Mouse (Mus musculus): ENCODE measurements around the gene Ttc28. TPM values are rescaled to one million over a fixed set of nuclear protein-coding genes. Genes with fewer than 3 reads are reported as not detected.
A peak's percentile ranks its signal among the peaks of the same experiment; 100 is the strongest.

Ttc28 gene
- total RNA-seq, 2 experiments from 2014 or later, result 26.7 to 29.3 TPM

DNA sequence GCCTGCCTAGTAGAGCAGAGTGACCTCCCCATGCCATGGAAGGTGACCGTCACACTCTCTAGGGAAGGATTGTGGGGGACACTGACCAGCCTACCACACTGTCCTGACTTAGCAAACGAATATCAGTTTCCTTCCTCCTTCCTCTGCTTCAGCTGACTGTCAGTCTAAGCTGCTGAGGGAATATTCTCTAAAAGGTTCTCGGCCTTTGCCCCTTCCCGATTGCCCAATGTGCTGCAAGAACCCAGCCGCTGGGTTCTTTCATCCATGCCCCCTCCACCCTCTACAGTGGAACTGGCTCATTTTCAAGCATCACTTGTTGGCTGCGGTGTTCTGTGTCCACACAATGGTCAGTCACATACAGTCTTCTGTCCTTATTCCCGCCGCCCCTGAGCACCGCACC lies 312.4 kb downstream of the Ttc28 start:
- no peak for DNase-seq
- intact Hi-C loops (cut with DNase I), result no loop called here

DNA sequence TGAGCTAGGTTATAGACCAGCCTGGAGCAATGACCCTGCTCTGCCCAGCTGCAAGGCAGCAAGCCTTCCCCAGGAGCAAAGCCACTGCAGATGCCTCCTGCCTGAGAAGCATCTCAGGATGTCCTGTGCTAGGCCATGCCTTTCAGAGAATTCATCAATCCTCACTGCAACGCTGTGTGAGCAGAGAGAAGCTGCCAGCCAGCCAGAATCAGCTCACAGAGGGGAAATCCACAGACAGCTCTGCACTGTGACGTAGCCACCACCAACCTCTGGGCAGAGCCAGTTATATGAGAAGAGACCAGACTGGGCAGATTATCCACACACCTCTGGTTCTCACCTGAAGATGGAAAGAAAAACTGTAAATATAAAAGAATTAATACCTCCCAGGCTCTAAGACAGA lies 315.2 kb downstream of the Ttc28 start:
- no peak for DNase-seq
- intact Hi-C loops (cut with DNase I), result no loop called here

DNA sequence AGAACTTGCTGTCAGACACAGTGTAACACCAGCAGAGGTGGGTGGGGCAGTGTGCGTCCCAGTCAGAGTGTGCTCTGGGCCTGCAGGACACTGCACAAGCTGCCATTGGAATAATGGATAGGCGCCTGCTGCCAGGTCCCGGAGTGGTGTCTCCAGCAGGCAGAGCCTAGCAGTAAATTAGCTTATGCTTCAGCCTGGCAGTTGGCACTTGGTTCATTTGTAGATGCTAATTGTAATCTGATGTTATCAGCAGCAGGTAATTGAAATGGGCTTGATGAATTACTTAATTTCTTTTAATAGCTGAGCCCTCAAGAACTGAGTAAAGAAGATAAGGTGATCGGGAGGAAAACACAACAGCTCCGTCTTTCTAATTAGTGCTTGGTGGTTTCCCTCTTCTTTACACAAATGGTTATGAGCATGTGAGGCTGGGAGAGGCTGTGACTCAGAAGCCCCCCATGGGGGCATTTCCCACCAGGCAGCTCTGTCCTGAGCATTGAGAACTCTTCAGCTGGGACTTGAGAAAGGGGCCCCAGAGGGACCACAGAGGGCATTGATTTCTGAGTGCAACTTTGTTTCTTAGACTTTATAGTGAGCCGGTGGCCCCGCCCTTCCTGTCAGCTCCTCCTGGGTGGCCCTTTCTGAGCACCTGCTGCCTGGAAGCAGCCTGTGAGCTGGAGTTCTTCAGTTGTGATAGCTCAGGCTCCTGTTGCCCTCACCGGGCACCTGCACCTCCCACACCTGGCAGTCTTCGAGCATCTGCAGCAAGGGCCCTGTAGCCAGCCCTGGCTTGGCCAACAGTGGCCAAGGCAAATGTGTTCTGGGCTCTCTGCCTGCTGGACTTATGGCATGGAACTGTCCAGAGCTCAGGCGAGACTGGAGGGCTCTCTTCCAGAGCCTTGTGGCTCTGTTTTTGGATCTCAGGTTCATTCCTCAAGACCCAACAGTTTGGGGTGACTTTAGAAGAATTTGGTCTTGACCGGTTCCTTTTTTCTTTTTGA lies 316.2 kb downstream of the Ttc28 start:
- DNase-seq, result no peak
- intact Hi-C loops (cut with DNase I), result no loop called here

DNA sequence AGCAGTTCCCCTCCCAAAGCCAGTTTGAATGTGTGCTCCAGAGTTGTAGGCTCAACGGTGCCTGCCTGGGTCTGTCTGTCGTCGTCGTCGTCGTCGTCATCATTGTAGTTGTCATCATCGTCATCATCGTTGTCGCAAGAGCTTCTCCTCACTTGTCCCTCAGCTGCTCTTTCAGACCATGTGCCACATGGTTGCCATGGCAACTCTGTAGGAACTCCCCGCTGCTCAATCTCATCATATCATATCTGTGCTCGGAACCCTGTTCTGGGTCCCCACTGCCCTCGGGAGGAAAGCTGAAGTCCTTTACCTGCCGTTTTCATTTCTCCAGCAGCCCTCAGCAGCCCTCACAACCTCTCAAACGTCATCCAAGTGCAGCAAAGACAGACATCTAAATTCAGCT lies 318.1 kb downstream of the Ttc28 start:
- intact Hi-C loops (cut with DNase I), result no loop called here
- DNase-seq, result no peak

DNA sequence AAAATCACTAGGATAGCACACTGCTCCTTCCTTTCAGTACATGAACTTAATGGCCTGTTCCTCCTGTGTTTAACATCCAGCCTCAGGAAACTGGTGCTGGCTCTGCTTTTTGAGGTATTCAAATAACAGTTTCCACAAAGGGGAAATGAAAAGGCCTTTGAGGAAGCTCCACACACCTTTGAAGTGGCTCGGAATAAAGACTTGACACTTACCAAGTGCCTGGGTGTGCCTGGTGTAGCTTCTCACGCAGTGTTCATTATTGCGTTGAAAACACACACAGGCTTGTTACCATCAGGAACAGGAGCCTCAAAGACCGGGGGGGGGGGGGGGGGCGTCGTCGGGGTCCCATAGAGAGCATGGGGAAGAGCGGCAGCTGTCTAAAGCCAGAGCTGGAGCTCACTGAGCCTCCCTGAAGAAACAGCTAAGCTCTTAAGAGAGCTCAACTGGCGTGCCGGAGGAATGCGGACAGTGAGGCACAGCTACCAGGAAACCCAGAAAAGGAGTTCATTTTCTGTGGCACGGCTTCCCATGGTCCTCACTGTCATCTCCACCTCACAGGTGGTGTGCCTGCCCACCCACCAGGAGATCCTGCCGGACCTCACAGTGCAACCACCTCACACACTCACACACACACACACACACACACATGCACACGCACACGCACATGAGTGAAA lies 320.7 kb downstream of the Ttc28 start:
- intact Hi-C loops (cut with DNase I), result no loop called here
- DNase-seq, result no peak

DNA sequence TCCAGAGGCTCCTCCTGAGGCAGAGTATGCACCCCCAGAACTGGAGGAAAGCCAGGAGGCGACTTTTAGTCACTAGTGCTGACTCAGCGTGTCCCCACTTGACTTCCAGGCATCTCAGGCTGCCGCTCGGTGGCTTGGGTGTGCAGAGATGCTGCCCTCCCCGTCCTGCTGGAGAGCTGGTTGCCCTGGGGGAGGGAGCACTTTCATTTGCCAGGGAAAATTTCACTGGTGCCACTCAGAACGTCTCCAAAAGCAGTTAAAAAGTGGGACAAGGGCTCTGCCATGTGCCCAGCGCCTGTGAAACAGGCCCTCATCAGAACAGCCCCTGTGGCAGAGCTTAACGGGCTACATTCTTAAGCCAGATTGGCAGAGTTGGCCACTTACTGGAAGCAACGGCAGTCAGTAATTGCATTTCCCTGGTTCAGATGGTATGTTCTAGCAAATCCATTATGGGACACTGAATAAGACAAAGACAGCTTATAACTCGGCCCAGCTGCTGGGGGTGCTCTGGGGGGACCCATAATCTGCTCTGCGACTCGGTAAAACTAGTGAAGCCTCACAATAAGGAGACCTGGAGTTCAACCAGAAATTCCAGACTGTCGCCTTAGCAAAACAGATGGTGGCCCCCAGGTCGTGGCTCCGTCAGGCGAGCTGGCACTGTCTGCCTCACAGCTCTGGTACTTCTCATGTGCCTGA lies 321.5 kb downstream of the Ttc28 start:
- DNase-seq, result peak; percentile 67 to 70

DNA sequence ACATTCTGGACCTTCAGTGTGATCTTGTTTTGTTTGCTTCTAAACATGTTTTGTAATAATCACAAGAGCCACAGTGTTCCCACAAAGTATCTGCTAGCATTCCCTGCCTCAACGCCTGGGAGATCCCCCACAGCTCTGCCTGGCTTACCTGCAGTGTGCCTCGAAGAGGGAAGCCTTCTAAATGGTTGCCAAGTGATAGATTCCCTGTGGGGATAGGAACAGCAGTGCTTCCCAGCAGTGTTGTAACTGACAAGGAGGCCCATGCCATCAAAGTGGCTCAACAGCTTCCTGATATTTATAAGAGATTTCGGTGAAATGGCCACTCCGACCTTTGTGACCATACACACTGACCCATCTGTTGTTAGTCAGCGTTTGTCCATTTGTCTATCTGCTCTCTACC lies 324.6 kb downstream of the Ttc28 start:
- no peak for DNase-seq
- intact Hi-C loops (cut with DNase I), result no loop called here

More for the DNA sequence above, 321.5 kb downstream of the Ttc28 start:
- intact Hi-C loops (cut with DNase I), result no loop called here

DNA sequence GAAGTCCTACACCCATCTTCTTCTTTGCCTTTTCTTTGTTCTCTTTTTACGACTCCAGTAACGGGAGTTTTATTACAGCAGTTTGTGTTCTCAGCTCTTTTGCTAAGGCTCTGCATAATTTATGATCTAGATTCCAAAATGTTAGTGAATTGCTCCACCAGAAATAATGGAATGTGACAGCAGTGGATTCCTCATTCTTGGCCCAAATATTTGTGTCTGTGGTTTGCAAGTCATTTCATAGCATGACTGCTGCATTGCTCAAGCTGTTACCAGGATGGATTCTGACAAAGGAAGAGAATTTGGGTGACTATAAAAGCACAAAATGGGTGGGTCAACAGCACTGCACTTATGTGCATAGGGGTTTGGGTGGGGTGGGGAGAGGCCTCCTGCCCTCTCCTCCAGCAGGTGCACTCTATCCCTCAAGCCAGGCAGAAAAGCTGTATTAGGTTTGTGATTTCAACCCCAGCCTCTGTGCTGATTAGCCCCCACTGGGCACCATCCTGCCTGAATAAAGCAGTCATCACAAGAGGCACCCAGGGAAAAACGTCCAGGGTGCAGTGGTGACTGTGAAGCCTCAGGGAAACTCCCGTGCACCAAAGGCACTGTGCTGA lies 325.5 kb downstream of the Ttc28 start:
- intact Hi-C loops (cut with DNase I), result no loop called here
- no peak for DNase-seq

DNA sequence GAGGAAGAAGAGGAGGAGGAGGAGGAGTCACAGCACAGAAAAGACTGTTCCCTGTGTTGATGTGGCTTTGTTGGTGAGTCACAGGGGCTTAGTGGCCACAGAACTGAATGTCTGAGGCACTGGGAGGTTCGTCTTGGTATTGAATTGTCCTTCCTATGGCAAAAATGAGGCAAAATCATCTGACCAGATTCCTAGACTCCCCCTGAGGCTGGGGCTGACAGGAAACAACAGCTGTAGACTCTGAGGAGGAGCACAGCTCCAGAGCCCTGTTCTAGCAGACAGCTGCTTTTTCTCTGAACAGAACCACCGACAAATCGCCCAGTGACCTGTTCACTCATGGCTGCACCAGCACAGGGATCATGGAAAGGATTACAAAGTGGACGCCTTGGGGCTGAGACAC lies 326.2 kb downstream of the Ttc28 start:
- DNase-seq, result peak; percentile 39 to 52
- intact Hi-C loops (cut with DNase I), result no loop called here

DNA sequence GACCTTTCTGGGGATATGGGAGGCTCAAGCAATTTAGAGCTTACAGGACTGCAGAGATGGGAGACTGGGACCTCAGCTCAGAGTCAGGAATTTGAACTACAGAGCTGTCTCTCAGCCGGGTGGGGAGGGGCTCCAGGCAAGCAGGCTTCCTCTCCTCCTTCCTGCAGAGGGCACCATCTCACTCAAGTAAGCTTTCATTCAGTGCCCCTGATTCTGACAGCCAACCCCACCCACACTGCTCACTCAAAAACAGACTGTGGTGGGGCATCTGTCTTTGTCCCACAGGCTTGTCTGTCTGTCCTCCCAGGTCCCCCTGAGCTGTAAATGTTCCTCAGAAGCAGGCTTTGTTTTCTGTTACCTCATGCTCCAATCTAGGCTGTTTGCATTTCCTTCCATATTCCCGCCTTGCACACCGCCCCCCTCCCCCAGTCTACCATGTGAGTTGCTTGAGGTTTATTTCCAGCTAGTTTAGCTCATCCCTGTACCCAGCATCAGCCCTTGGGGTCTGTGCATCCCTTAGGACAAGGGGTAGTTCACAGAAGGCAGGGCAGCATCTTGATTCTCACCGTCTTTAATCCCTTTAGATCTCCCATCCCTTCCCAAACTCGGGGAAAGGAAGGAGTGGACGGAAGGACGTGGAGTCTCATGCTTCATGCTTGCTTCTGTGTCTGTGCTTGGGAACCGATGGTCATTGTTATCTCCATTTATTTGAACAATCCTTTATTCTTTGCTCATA lies 328.5 kb downstream of the Ttc28 start:
- intact Hi-C loops (cut with DNase I), result loop anchor here (2.0 kb wide), 2 partner anchors 225 to 369 kb away; partner anchors contain the start of genes Chek2 and Hscb
- DNase-seq, result peak; percentile 66 to 77

DNA sequence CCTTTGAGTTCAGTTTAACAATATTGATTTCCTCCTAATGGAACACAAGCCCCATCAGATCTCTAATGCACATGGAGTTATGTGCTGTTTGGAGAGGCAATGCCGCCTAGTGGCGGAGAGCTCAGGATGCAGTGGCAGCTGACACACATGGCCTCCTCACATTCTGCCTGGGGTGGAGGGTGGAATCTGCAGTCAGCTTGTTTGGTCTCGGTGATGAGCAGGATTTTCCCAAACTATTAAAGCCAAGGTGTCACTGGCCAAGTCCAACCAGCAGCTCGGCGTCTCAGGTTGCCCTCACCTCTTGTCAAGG lies 329.0 kb downstream of the Ttc28 start:
- intact Hi-C loops (cut with DNase I), result loop anchor here (2.0 kb wide), 2 partner anchors 226 to 370 kb away; partner anchors contain the start of genes Chek2 and Hscb
- peak; percentile 71 to 73 for DNase-seq

DNA sequence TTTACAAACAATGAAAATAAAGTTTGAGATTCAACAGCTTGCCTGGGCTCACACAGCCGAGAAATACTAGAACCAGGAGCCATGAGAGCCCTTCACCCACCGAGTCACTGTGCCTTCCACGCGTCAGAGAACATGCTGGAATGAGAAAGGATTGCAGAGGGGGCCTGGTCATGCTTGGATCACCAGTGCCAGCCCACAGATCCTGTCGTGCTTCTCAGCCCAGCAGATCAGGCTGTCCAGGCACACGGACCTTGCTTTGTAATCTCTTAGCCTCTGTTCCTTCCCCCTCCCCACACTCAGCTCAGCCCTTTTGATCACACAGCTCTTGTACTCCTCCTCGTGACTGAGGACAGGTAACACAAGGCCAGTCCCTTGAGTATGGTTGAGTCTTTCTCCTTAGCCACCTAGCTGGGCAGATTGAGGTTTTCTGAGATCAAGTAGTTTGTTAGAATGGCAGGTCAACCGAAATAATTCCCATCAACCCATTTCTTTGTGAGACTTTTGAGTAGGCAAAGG lies 334.4 kb downstream of the Ttc28 start:
- intact Hi-C loops (cut with DNase I), result loop anchor here (2.0 kb wide), 1 partner anchor 43 kb away; no protein-coding TSS in a partner anchor
- DNase-seq, result no peak

DNA sequence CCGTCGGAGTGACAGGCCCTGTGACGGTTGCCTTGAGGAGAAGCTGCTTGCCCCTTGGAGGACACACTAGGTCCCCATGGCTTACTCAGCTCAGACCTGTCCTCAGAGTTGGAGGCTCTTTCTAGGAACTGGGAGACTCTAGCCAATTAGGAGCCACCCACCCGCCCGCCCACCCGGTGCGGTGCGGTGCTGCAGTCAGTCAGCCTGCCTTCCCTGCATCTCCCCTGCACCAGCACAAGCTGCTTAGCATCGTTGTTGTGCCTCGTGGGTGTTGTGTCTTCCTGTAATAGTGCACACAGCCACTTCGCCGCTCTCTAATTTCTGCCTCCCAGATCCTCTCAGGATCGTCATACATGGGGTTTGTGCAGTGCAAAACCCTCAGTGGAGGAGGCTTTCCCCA lies 335.3 kb downstream of the Ttc28 start:
- intact Hi-C loops (cut with DNase I), result loop anchor here (2.0 kb wide), 1 partner anchor 42 kb away; no protein-coding TSS in a partner anchor

DNA sequence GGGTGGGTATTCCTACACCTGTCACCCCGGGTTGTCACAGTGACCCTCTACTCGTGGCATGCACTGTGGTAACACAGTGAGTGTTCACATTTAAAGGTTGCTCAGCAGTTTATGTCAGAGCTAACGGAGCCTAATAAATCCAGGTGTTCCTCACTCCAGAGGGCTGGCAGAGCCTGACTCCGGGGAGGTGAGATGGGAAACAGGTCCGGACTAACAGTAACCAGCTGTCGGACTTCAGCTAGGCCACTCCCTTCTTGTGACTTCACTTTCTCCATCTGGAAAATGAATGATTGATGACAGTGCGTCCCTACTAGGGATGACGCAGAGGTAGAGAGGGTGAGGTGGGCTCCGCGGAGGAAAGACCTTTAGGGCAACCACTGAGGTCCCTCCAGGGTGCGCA lies 336.1 kb downstream of the Ttc28 start:
- no peak for DNase-seq
- intact Hi-C loops (cut with DNase I), result loop anchor here (2.0 kb wide), 1 partner anchor 41 kb away; no protein-coding TSS in a partner anchor

More for the DNA sequence above, 335.3 kb downstream of the Ttc28 start:
- no peak for DNase-seq

DNA sequence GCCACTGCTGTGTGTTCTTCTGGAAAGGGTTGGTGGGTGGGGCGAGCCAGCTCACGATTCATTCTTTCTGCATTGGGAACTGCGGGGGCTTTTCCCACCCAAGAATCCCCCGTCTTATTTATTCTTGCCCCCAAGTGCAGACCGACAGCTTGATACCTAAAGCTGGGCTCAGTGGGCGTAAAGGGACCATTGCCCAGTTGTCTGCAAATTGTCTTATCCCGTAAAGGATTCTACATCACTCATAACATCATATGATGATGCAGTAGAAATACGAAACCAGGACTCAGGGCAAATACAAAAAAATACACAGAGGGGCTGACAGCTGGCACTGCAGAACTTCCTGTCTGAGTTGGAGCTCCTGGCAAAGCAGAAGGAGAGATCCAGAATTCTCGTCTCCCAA lies 336.6 kb downstream of the Ttc28 start:
- no peak for DNase-seq
- intact Hi-C loops (cut with DNase I), result no loop called here

DNA sequence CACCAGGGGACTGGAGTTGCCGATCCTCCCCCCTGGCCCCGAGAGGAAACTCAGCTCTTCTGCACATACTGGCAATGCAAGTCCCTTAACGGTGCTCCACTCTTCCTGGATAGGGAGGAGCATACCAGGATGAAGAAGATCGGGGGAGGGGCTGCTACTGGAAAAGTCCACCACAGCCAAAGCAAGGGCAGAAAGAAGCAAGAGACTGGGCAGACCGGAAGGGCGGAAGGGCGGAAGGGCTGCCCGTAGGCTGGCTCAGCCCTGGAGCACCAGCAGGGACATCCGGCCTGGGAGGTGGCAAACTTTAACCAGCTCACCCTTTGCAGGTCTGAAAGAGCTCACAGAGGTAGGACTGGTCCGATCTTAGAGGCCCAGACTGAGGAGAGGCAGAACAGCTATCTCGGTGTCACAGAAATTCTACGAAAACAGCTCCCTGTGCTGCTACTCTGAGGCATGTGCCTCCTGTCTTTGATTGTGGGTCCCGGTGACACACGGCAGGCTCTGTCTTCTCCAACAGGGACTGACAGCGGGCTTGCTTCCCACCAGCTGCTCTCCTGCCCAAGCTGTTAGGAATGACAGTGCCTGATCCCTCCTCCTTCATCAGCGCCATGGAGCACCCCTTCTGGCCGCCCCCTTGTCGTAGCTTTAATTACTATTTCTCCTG lies 338.0 kb downstream of the Ttc28 start:
- no peak for DNase-seq
- intact Hi-C loops (cut with DNase I), result no loop called here

DNA sequence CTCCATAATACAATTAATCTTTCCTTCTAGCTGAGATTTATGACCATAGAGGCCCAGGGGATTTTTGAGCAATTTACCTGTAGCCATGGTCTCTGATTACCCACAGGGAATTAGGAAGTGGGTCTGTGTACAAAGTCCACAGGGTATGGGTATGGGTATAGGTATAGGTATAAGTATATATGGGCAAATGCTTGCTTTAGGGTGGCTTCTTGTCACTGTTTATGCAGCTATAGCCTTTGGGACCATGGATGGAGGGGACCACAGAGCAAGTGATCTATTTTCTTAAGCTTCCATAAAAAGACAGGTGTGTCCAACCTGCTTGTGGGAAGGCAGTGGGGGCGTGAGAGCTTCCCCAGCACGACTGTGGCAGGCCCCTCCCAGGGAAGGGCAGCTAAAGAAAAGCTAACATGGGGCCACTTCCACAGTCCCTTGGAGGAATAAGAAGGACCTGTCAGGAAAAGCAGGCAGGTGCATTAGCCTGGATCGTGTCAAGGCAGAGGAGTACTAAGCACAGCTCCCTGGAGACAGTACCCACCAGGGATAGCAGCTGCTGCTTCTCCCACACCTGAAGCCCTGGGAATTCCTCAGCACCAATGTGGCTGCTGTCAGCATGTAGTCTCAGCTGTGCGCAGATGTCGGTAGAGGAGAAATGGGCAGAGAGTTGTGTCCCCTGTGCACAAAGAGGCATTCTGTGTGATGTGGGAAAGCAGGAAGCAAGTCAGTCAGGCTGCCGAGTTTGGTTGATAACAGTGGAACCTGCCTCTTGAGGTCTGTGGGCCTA lies 338.7 kb downstream of the Ttc28 start:
- intact Hi-C loops (cut with DNase I), result no loop called here

DNA sequence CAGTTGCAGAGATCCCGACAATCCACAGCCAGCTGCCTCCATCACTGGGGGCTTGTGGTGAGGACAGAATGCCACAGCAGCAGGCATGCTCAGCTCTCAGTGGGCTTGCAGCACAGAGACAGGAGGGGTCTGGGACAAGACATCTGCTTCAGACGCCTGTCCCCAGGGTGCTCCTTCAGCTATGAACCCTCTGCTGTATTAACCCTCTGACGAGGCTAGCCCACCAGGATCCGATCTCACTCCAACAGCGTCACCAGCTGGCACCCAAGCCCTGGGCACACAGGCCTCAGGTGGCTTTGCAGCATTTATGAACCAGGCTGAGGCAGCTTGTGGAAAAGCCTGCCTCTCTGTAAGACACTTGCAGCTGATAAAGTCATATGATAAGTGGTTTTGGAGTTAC lies 339.4 kb downstream of the Ttc28 start:
- intact Hi-C loops (cut with DNase I), result no loop called here
- DNase-seq, result no peak

More for the DNA sequence above, 338.7 kb downstream of the Ttc28 start:
- DNase-seq, result no peak

Measured in heart, postnatal 10 days (tissue).